Mouse (Mus musculus) stomach, postnatal 0 days (tissue): ENCODE results near the gene H2al1o. TPM values are rescaled to one million over a fixed set of nuclear protein-coding genes. Genes with fewer than 3 reads are reported as not detected.
"Not testable (repeated sequence)": the region's sequence is repeated elsewhere in the genome, so short reads cannot be mapped to it uniquely, and the experiment has no call there.

ENCODE experiments used
- ATAC-seq: fragments of 200-750 bp; cut with Nextera tagmentation; 2 replicates; pipeline ENCODE4 v1.8.0; 2017; ENCODE audit not compliant: low FRiP score, low TSS enrichment
- DNase-seq: peaks from one replicate; pipeline ENCODE4 v3.0.0-alpha.2; 2016; ENCODE audit warnings: low spot score
- H3K27ac ChIP-seq: fragments of 300-500 bp; sonication (generic); replicated peaks from 2 replicates; pipeline ENCODE4 v1.5.1; 2014; ENCODE audit warnings: mild to moderate bottlenecking, control low read depth
- H3K27me3 ChIP-seq: fragments of 300-500 bp; sonication (generic); 2 replicates; pipeline ENCODE4 v1.6.1; 2014; ENCODE audit warnings: low read length; ENCODE audit not compliant: control insufficient read depth, insufficient read depth
- H3K36me3 ChIP-seq: fragments of 300-500 bp; sonication (generic); 2 replicates; pipeline ENCODE4 v1.6.1; 2014; ENCODE audit warnings: low read length, mixed read lengths; ENCODE audit not compliant: control insufficient read depth, insufficient read depth
- H3K4me1 ChIP-seq: fragments of 300-500 bp; sonication (generic); replicated peaks from 2 replicates; pipeline ENCODE4 v1.6.1; 2014; ENCODE audit warnings: antibody characterized with exemption; ENCODE audit not compliant: control insufficient read depth, insufficient read depth
- H3K4me2 ChIP-seq: fragments of 300-500 bp; sonication (generic); replicated peaks from 2 replicates; pipeline ENCODE4 v1.6.1; 2014; ENCODE audit warnings: low read depth, mild to moderate bottlenecking, control low read depth, moderate library complexity
- H3K4me3 ChIP-seq: fragments of 300-500 bp; sonication (generic); 2 replicates; pipeline ENCODE4 v1.5.1; 2014; ENCODE audit warnings: low read depth, low read length, control low read depth
- H3K9ac ChIP-seq: fragments of 300-500 bp; sonication (generic); 2 replicates; pipeline ENCODE4 v1.6.1; 2014; ENCODE audit warnings: mild to moderate bottlenecking, low read length, control low read depth, mixed read lengths
- H3K9me3 ChIP-seq: fragments of 300-500 bp; sonication (generic); 2 replicates; pipeline ENCODE4 v1.6.1; 2016; ENCODE audit warnings: low read length; ENCODE audit not compliant: control insufficient read depth
- CTCF ChIP-seq: IDR thresholded peaks from 2 replicates; pipeline ENCODE4 v1.5.1; 2016; ENCODE audit warnings: antibody characterized with exemption, low read depth, mild to moderate bottlenecking, moderate library complexity
- EP300 ChIP-seq: optimal IDR thresholded peaks from 2 replicates; pipeline ENCODE3; 2016; ENCODE audit warnings: antibody characterized with exemption
- WGBS: fragments of 180-500 bp; shearing (Covaris S2); extraction: QIAGEN DNeasy Blood & Tissue Kit; methylation state at CpG from one replicate; pipeline ENCODE4 v1.1.7; 2014; 5-methylcytosine and 5-hydroxymethylcytosine counted together
- polyA plus RNA-seq: library from polyadenylated mRNA; unstranded; fragments of >200 nt; fragmentation: Nextera tagmentation; extraction: Ambion mirVana; gene quantifications from 2 replicates; pipeline ENCODE4 v1.2.1, GENCODE M21; 2015

Gene H2al1o
- not detected in 2 replicates for polyA plus RNA-seq

- WGBS, result 84% methylated on average over 3 of the region's 3 CpGs
- H3K36me3 ChIP-seq, H3K9me3 ChIP-seq, ATAC-seq, H3K4me2 ChIP-seq, H3K4me3 ChIP-seq, H3K27ac ChIP-seq, DNase-seq, H3K4me1 ChIP-seq, H3K9ac ChIP-seq, H3K27me3 ChIP-seq: not testable (repeated sequence)
Observed at GRCm38 (mm10) chrX:9572309-9572708, at the start of gene H2al1o. Gene H2al1o, minus strand, starts transcription at chrX:9572409.

GRCm38 (mm10) chrX:9598036-9598435 lies 25.8 kb upstream of the H2al1o start:
- H3K4me3 ChIP-seq, H3K36me3 ChIP-seq, H3K4me1 ChIP-seq, H3K4me2 ChIP-seq, H3K9ac ChIP-seq, DNase-seq, ATAC-seq, H3K9me3 ChIP-seq, H3K27me3 ChIP-seq, H3K27ac ChIP-seq: not testable (repeated sequence)
- 88% methylated on average over 7 of the region's 7 CpGs for WGBS

DNA sequence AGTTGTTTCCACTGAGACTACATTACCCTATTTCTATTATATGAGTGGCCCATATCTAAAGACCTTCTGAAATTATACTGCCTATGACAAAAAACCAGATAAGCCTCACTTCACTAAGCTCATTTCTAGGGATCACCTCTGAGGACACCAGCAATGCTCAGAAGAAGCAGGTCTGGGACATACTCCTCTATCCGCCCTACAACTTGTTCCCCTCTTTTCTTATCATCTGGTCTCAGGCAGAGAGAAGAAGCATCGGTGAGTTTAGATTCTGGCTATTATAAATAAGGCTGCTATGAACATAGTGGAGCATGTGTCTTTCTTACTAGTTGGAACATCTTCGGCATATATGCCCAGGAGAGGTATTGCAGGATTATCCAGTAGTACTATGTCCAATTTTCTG lies 35.3 kb downstream of the H2al1o start:
- Histone ChIP-seq H3K9me3 (no peaks in the 10 kb centered on the region), H3K27me3 (no peaks in the 10 kb centered on the region), H3K9ac (no peak overlapping the region), H3K4me3 (no peak overlapping the region), H3K4me2 (no peak overlapping the region), H3K4me1 (no peaks in the 10 kb centered on the region), H3K36me3 (no peaks in the 10 kb centered on the region), H3K27ac (no peak overlapping the region)
- ATAC-seq, result no peak
- 78% methylated on average over 3 of the region's 3 CpGs for WGBS
- TF ChIP-seq EP300 (no peak), CTCF (no peak)
- no peak for DNase-seq

Other genes with a start within 250 kb of the H2al1o start
- gene H2al1k, start 221.8 kb downstream of the H2al1o start, polyA plus RNA-seq, result not detected in 2 replicates
- gene Cybb, start 84.6 kb downstream of the H2al1o start, polyA plus RNA-seq, result 1.8 TPM in 2 replicates
- 98.7 and 104 TPM in 2 replicates for gene Dynlt3, start 90.6 kb upstream of the H2al1o start, polyA plus RNA-seq